Mouse (Mus musculus) ES-E14 (cell line): ENCODE data around the gene Plekho2. TPM values are rescaled to one million over a fixed set of nuclear protein-coding genes. Genes with fewer than 3 reads are reported as not detected.

Experiments used
- DNase-seq: peaks from one replicate; pipeline ENCODE4 v3.0.0-alpha.2; 2013; ENCODE audit warnings: low read depth, low spot score
- H3K27ac ChIP-seq: 2 replicates; pipeline ENCODE4 v1.5.1; 2012; ENCODE audit warnings: low read depth, mild to moderate bottlenecking, low read length, moderate library complexity, mixed read lengths; ENCODE audit not compliant: poor library complexity, insufficient read depth, severe bottlenecking
- H3K36me3 ChIP-seq: 2 replicates; pipeline ENCODE4 v1.6.1; 2012; ENCODE audit warnings: mild to moderate bottlenecking, low read length, moderate library complexity, mixed read lengths; ENCODE audit not compliant: control insufficient read depth, poor library complexity, insufficient read depth, severe bottlenecking
- H3K4me1 ChIP-seq, 2 experiments: fragments of 150-350 bp in 1 of 2; sonication (generic) in 1 of 2; 2 replicates each; pipeline ENCODE4 v1.6.1; 2012; ENCODE audit warnings: low read length in 2 of 2, mild to moderate bottlenecking in 1 of 2, mixed read lengths in 1 of 2; ENCODE audit not compliant: control insufficient read depth in 2 of 2, insufficient read depth in 2 of 2, poor library complexity in 1 of 2
- H3K4me3 ChIP-seq, 2 experiments: fragments of 150-350 bp in 1 of 2; sonication (generic) in 1 of 2; 2 replicates each; pipeline ENCODE4 v1.5.1; 2012; ENCODE audit warnings: low read length in 2 of 2, low read depth in 1 of 2, mild to moderate bottlenecking in 1 of 2, mixed read lengths in 1 of 2; ENCODE audit not compliant: insufficient read depth in 1 of 2, poor library complexity in 1 of 2, severe bottlenecking in 1 of 2
- H3K9ac ChIP-seq: 2 replicates; pipeline ENCODE4 v1.6.1; 2012; ENCODE audit warnings: low read depth, mild to moderate bottlenecking, low read length, mixed read lengths; ENCODE audit not compliant: poor library complexity, insufficient read depth, severe bottlenecking
- H3K9me3 ChIP-seq: fragments of 150-350 bp; sonication (generic); 2 replicates; pipeline ENCODE4 v1.6.1; 2012; ENCODE audit warnings: low read depth, mild to moderate bottlenecking, low read length; ENCODE audit not compliant: control insufficient read depth, insufficient read depth
- CHD2 ChIP-seq: IDR thresholded peaks from 2 replicates; pipeline ENCODE4 v1.6.1; 2014; ENCODE audit warnings: mild to moderate bottlenecking, low read depth, low read length, inconsistent platforms
- HCFC1 ChIP-seq: IDR thresholded peaks from 2 replicates; pipeline ENCODE4 v1.6.1; 2012; ENCODE audit warnings: low read length, inconsistent platforms, borderline replicate concordance; ENCODE audit not compliant: insufficient read depth
- MAFK ChIP-seq: IDR thresholded peaks from 2 replicates; pipeline ENCODE4 v1.6.1; 2014; ENCODE audit warnings: mild to moderate bottlenecking, low read depth, low read length, inconsistent platforms; ENCODE audit not compliant: insufficient read depth
- ZC3H11A ChIP-seq: IDR thresholded peaks from 2 replicates; pipeline ENCODE4 v1.6.1; 2012; ENCODE audit warnings: low read depth, mild to moderate bottlenecking, inconsistent platforms, low read length, borderline replicate concordance
- ZNF384 ChIP-seq: IDR thresholded peaks from 2 replicates; pipeline ENCODE4 v1.6.1; 2012; ENCODE audit warnings: low read depth, low read length, inconsistent platforms
- in situ Hi-C, 2 experiments: fragments of 600-800 bp; cut with MboI; formaldehyde crosslinking; loops; one replicate each; pipeline ENCODE4 v1.15.1; 2025; ENCODE audit warnings: low sequenced_read_pairs in 2 of 2, inconsistent platforms in 1 of 2; ENCODE audit not compliant: unreplicated experiment in 2 of 2
- total RNA-seq: library from RNA; depleted of rRNA; stranded (reverse); fragments of 300-350 nt; gene quantifications from 2 replicates; pipeline ENCODE4 v1.2.3, GENCODE M21; 2012

Plekho2 gene
- total RNA-seq, 1 experiment: 5.4 TPM

GRCm38 (mm10) chr9:65580401-65581256 lies 789 bp upstream of the Plekho2 start:
- peaks cover 0 to 4% of the 10 kb centered on the region in 2 experiments; a peak in 1 of 4 replicates for H3K4me1 ChIP-seq
- no peak overlapping the region; the same call in 1 of the 2 replicates for H3K27ac ChIP-seq
- in situ Hi-C loops: no loop called here
- TF ChIP-seq ZC3H11A: peak; percentile 44
- TF ChIP-seq MAFK: no peak
- DNase-seq: no peak
- no peaks in the 10 kb centered on the region for H3K36me3 ChIP-seq
- peak overlapping the region; percentile 51 to 67 for H3K4me3 ChIP-seq
- H3K9me3 ChIP-seq: no peaks in the 10 kb centered on the region
- peak overlapping the region; percentile 52; the same call in 1 of the 2 replicates for H3K9ac ChIP-seq

- no peak for TF ChIP-seq CHD2
- TF ChIP-seq ZC3H11A: no peak
- DNase-seq: no peak
- Histone ChIP-seq H3K9me3 (no peaks in the 10 kb centered on the region), H3K4me1 (peaks cover 4% of the 10 kb centered on the region in 2 experiments; a peak in 3 of 4 replicates), H3K36me3 (no peaks in the 10 kb centered on the region), H3K4me3 (peak overlapping the region in 1 of 2 experiments; percentile 15; a peak in 1 of 4 replicates), H3K9ac (no peak overlapping the region), H3K27ac (no peak overlapping the region)
- in situ Hi-C loops: no loop called here
Measured at GRCm38 (mm10) chr9:65578801-65579249, 1.0 kb downstream of the Plekho2 start.

- no peak for TF ChIP-seq ZC3H11A
- no peak for TF ChIP-seq CHD2
- TF ChIP-seq ZNF384: no peak
- TF ChIP-seq HCFC1: no peak
- no peak for TF ChIP-seq MAFK
- H3K4me3 ChIP-seq: no peak overlapping the region
- H3K4me1 ChIP-seq: peaks cover 2 to 4% of the 10 kb centered on the region in 2 experiments; a peak in 3 of 4 replicates
- H3K27ac ChIP-seq: no peak overlapping the region
- no peak overlapping the region for H3K9ac ChIP-seq
- H3K9me3 ChIP-seq: no peaks in the 10 kb centered on the region
- no peaks in the 10 kb centered on the region for H3K36me3 ChIP-seq
- in situ Hi-C loops: no loop called here
- no peak for DNase-seq
Measured at GRCm38 (mm10) chr9:65577511-65578196, 2.2 kb downstream of the Plekho2 start.

DNA sequence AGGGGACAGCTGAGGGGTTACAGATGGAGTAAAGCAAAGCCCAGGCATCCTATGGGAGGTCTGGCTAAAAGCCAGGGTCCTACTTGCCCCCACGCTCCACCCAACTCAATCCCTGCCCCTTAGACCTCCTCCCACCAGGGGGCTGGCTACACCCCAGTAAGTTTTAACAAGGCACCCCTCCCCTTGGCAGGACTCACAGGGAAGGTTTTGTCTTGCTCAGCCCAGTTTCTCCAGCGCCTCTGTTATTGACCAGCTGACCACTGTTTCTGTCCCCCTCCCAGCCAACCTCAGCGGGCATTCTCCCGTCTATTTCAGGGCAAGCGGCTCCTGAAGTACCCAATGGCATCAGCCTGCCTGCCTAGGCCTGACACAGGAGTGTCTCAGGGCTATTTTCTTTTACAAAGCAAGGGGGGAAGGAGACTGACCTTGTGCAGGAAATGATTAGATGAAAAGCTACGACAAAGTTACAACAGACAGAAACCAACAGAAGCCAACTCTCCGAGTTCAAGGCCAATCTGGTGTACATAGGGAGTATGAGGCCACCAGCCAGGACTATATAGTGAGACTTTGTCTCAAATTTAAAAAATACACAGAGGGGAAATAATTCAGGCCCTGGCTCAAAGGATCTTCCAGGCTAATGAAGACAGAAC lies 2.9 kb downstream of the Plekho2 start:
- TF ChIP-seq ZNF384 (no peak), MAFK (no peak), HCFC1 (no peak), CHD2 (no peak), ZC3H11A (no peak)
- no peak for DNase-seq

More for the DNA sequence above, 2.9 kb downstream of the Plekho2 start:
- H3K27ac ChIP-seq: no peak overlapping the region
- H3K4me3 ChIP-seq: no peak overlapping the region
- no peaks in the 10 kb centered on the region for H3K36me3 ChIP-seq
- H3K9me3 ChIP-seq: no peaks in the 10 kb centered on the region
- no peak overlapping the region for H3K9ac ChIP-seq
- in situ Hi-C loops: no loop called here
- peaks cover 2 to 4% of the 10 kb centered on the region in 2 experiments; a peak in 3 of 4 replicates for H3K4me1 ChIP-seq
